Mouse (Mus musculus) cerebellum, adult 2 months (tissue): Measurements from ENCODE around the gene Ndufs2.

ENCODE experiments used
- CTCF ChIP-seq: fragments of 200-500 bp; IDR thresholded peaks from 2 replicates; pipeline ENCODE4 v1.5.1; 2011; ENCODE audit warnings: low read depth, mild to moderate bottlenecking, control low read depth, low read length, moderate library complexity, borderline replicate concordance; ENCODE audit not compliant: insufficient read depth
- POLR2A ChIP-seq: fragments of 200-500 bp; IDR thresholded peaks from 2 replicates; pipeline ENCODE4 v1.6.1; 2011; ENCODE audit warnings: low read length, control low read depth, borderline replicate concordance; ENCODE audit not compliant: insufficient read depth

GRCm38 (mm10) chr1:171212854-171213253 is 38.3 kb downstream of the Ndufs2 start:
- TF ChIP-seq CTCF (no peak), POLR2A (no peak)
